ENCODE assay signal across 8 mouse cellular contexts in genomic region chr17:21478103-21478777, GRCm38 (mm10). TPM values are rescaled to one million over a fixed set of nuclear protein-coding genes. Genes with fewer than 3 reads are reported as not detected.
DNase-seq lines count a peak whose midpoint lies in the region; ATAC-seq and TF ChIP-seq lines count a peak whose summit lies in the region.
"Not testable (repeated sequence)": the region's sequence is repeated elsewhere in the genome, so short reads cannot be mapped to it uniquely, and the experiment has no call there.
"Had no signal": no experiment of that assay in that cellular context is flagged by ENCODE, and none has a peak within 500 bp of the region (broad histone marks: within the 10 kb centered on the region; RNA-seq: fewer than 3 reads in every experiment).

No protein-coding gene starts in this region.

- WGBS in intestine, embryonic 15.5 days: 71% methylated on average over 10 of the region's 10 CpGs
- 62% methylated on average over 9 of the region's 10 CpGs for WGBS in lung, embryonic 14.5 days

- TF ChIP-seq CTCF in ES-Bruce4 (IDR thresholded peaks at IDR 0.05; ENCODE audit: low read depth, low read length); embryonic fibroblast, embryonic 13.5 days (IDR thresholded peaks at IDR 0.05; ENCODE audit: borderline replicate concordance, insufficient read depth, low read length); lung, embryonic 14.5 days (IDR thresholded peaks at IDR 0.05; ENCODE audit: low read depth): not testable (repeated sequence)

- not testable (repeated sequence) for H3K4me3 ChIP-seq in ES-Bruce4 (ENCODE audit: low read depth, low read length); embryonic fibroblast, embryonic 13.5 days (ENCODE audit: insufficient read depth, low read length); intestine, embryonic 15.5 days (replicated peaks); lung, embryonic 14.5 days (ENCODE audit: low read depth, low read length); myocyte

- H3ac ChIP-seq in myocyte (ENCODE audit: control insufficient read depth, insufficient read length): not testable (repeated sequence)

- not testable (repeated sequence) for TF ChIP-seq EP300 in ES-Bruce4 (IDR thresholded peaks at IDR 0.05; ENCODE audit: insufficient read depth, low read depth, low read length)

- peak; percentile 47 for DNase-seq in A20 (ENCODE audit: low read depth, low spot score)
- peak; percentile 3 for DNase-seq in lung, embryonic 14.5 days
- DNase-seq in splenic B cell, adult 2 months (ENCODE audit: low read depth, low spot score): peak; percentile 4

- TF ChIP-seq POLR2A in ES-Bruce4 (IDR thresholded peaks at IDR 0.05; ENCODE audit: insufficient read depth, low read length); myocyte (IDR thresholded peaks at IDR 0.05; ENCODE audit: insufficient read length, low read depth): not testable (repeated sequence)
- peak; percentile 53 for TF ChIP-seq POLR2A in embryonic fibroblast, embryonic 13.5 days (IDR thresholded peaks at IDR 0.05; ENCODE audit: low read depth, low read length)

- peak; percentile 49; the same call in 1 of the 2 replicates for ATAC-seq in intestine, embryonic 15.5 days
- peak; percentile 67; the same call in 1 of the 2 replicates for ATAC-seq in lung, embryonic 14.5 days (ENCODE audit: insufficient read depth)

- H3K9me3 ChIP-seq in ES-Bruce4 (replicated peaks; ENCODE audit: control insufficient read depth, insufficient read depth, low read length, poor library complexity, severe bottlenecking); intestine, embryonic 15.5 days; lung, embryonic 14.5 days (ENCODE audit: low read depth, low read length): not testable (repeated sequence)

- H3K27ac ChIP-seq in ES-Bruce4 (ENCODE audit: insufficient read depth, low read length): peak overlapping the region; percentile 86
- H3K27ac ChIP-seq in embryonic fibroblast, embryonic 13.5 days (ENCODE audit: insufficient read depth, low read length): peak overlapping the region; percentile 93
- not testable (repeated sequence) for H3K27ac ChIP-seq in intestine, embryonic 15.5 days; lung, embryonic 14.5 days (ENCODE audit: low read depth)

- H3K36me3 ChIP-seq in ES-Bruce4 (ENCODE audit: control insufficient read depth, insufficient read depth, low read length, poor library complexity, severe bottlenecking); intestine, embryonic 15.5 days; lung, embryonic 14.5 days (ENCODE audit: insufficient read depth); myocyte (ENCODE audit: control insufficient read depth, insufficient read depth); splenic B cell, adult 2 months (ENCODE audit: control insufficient read depth, insufficient read depth, low read length, poor library complexity, severe bottlenecking): not testable (repeated sequence)

- not testable (repeated sequence) for H3K27me3 ChIP-seq in ES-Bruce4 (ENCODE audit: control insufficient read depth, insufficient read depth, low read length, poor library complexity, severe bottlenecking); intestine, embryonic 15.5 days (replicated peaks); lung, embryonic 14.5 days (ENCODE audit: insufficient read depth, low read length); myocyte (ENCODE audit: control insufficient read depth, insufficient read depth, insufficient read length); splenic B cell, adult 2 months (ENCODE audit: control insufficient read depth, insufficient read depth, low read length, poor library complexity, severe bottlenecking)

- not testable (repeated sequence) for H3K79me2 ChIP-seq in myocyte (ENCODE audit: control insufficient read depth, insufficient read depth)

- not testable (repeated sequence) for H3K9ac ChIP-seq in ES-Bruce4 (ENCODE audit: low read depth, poor library complexity, severe bottlenecking); intestine, embryonic 15.5 days; lung, embryonic 14.5 days

- not testable (repeated sequence) for H3K4me2 ChIP-seq in intestine, embryonic 15.5 days (replicated peaks); lung, embryonic 14.5 days
- peak overlapping the region; percentile 14 for H3K4me2 ChIP-seq in myocyte (ENCODE audit: low read depth)

- not testable (repeated sequence) for H3K4me1 ChIP-seq in ES-Bruce4 (ENCODE audit: control insufficient read depth, insufficient read depth, low read length); embryonic fibroblast, embryonic 13.5 days (ENCODE audit: control insufficient read depth, insufficient read depth, low read length); intestine, embryonic 15.5 days (replicated peaks); lung, embryonic 14.5 days (ENCODE audit: insufficient read depth)

RNA-seq across cellular contexts. Expression of gene Zfp53, which starts 10.6 kb away (rescaled TPM):
- polyA plus RNA-seq in ES-Bruce4 (2011; ENCODE audit: insufficient read depth, insufficient read length, low read depth, missing spikeins): 9.5 and 9.7 TPM in 2 replicates
- polyA plus RNA-seq in embryonic fibroblast, embryonic 13.5 days (2011; ENCODE audit: insufficient read length, low read depth, missing spikeins): 10.8 and 14.7 TPM in 2 replicates
- 12.2 and 14.5 TPM in 2 replicates for polyA plus RNA-seq in intestine, embryonic 15.5 days (2015; fragmentation: Nextera tagmentation; extraction: Ambion mirVana)
- polyA plus RNA-seq in lung, embryonic 14.5 days (2014; fragmentation: Nextera tagmentation; extraction: Ambion mirVana): 9.7 and 10.5 TPM in 2 replicates
- 1.5 TPM for polyA plus RNA-seq in myocyte (2012; fragmentation: generic; extraction: Trizol)

RNA-seq across cellular contexts. Expression of gene Zfp51, which starts 28.1 kb away (rescaled TPM):
- polyA plus RNA-seq in ES-Bruce4 (2011; ENCODE audit: insufficient read depth, insufficient read length, low read depth, missing spikeins) (14.5 and 18.2 TPM in 2 replicates), myocyte (2012; fragmentation: generic; extraction: Trizol) (1.5 TPM)
- 10.7 and 14.5 TPM in 2 replicates for polyA plus RNA-seq in embryonic fibroblast, embryonic 13.5 days (2011; ENCODE audit: insufficient read length, low read depth, missing spikeins)
- 13.1 and 14.4 TPM in 2 replicates for polyA plus RNA-seq in intestine, embryonic 15.5 days (2015; fragmentation: Nextera tagmentation; extraction: Ambion mirVana)
- 12.1 and 13.4 TPM in 2 replicates for polyA plus RNA-seq in lung, embryonic 14.5 days (2014; fragmentation: Nextera tagmentation; extraction: Ambion mirVana)

RNA-seq across cellular contexts. Expression of gene Zfp54, which starts 55.2 kb away (rescaled TPM):
- polyA plus RNA-seq in ES-Bruce4 (2011; ENCODE audit: insufficient read depth, insufficient read length, low read depth, missing spikeins): 4.2 and 4.7 TPM in 2 replicates
- 3.6 and 5.3 TPM in 2 replicates for polyA plus RNA-seq in embryonic fibroblast, embryonic 13.5 days (2011; ENCODE audit: insufficient read length, low read depth, missing spikeins)
- polyA plus RNA-seq in intestine, embryonic 15.5 days (2015; fragmentation: Nextera tagmentation; extraction: Ambion mirVana): 5.9 and 6.5 TPM in 2 replicates
- 4.3 and 4.9 TPM in 2 replicates for polyA plus RNA-seq in lung, embryonic 14.5 days (2014; fragmentation: Nextera tagmentation; extraction: Ambion mirVana)
- 0.59 TPM for polyA plus RNA-seq in myocyte (2012; fragmentation: generic; extraction: Trizol)
- polyA plus RNA-seq: adrenal gland, adult 2 months had no signal

RNA-seq across cellular contexts. Expression of gene Zfp52, which starts 57.1 kb away (rescaled TPM):
- polyA plus RNA-seq in ES-Bruce4 (2011; ENCODE audit: insufficient read depth, insufficient read length, low read depth, missing spikeins) (6.6 and 10.5 TPM in 2 replicates), myocyte (2012; fragmentation: generic; extraction: Trizol) (1.9 TPM)
- polyA plus RNA-seq in embryonic fibroblast, embryonic 13.5 days (2011; ENCODE audit: insufficient read length, low read depth, missing spikeins): 17.9 and 29.4 TPM in 2 replicates
- 4.0 and 4.3 TPM in 2 replicates for polyA plus RNA-seq in intestine, embryonic 15.5 days (2015; fragmentation: Nextera tagmentation; extraction: Ambion mirVana)
- 4.5 and 4.6 TPM in 2 replicates for polyA plus RNA-seq in lung, embryonic 14.5 days (2014; fragmentation: Nextera tagmentation; extraction: Ambion mirVana)
